In the genomic region with DNA sequence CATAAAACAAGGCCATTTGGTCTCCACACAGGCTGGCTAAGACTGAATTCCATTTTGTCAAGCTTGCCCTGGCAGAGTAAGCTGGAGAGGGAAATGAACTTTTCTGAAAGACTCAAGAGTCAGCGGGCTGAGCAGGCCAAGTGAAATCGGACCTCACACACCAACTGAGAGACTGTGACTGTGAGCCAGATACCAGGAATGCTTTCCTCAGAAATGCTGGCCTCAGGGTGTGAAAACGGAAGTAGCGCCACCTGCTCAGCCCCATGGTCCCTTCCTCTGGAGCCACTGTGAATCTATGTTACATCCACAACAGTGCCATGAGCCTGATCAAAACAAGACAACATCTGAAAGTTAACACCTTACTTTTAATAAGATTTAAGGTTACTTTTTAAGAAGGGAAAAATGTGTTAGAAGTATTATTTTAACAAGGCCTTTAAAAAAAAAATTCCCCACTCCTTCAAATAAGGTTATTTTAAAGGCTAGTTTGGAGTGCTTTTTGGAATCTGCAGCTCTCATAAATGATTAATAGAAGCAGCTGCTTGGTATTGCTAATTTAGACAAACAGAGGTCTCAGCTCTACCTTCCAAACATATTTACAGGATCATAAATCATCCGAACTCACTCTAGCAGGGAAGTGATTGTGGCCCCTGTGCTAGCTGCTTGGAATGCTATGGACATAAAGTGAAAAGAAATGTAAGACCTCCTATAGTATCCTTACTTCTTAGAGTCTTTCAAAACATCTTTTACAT, we compare ENCODE assay signal across 9 mouse cellular contexts. TPM values are rescaled to one million over a fixed set of nuclear protein-coding genes. Genes with fewer than 3 reads are reported as not detected.
DNase-seq lines count a peak whose midpoint lies in the region; ATAC-seq and TF ChIP-seq lines count a peak whose summit lies in the region.
"Had no signal": no experiment of that assay in that cellular context is flagged by ENCODE, and none has a peak within 500 bp of the region (broad histone marks: within the 10 kb centered on the region; RNA-seq: fewer than 3 reads in every experiment).

No protein-coding gene starts in this region.

- ATAC-seq in hindbrain, embryonic 14.5 days (ENCODE audit: low FRiP score): no peak
- no peak for ATAC-seq in hindbrain, embryonic 12.5 days (ENCODE audit: low FRiP score)
- no peak for ATAC-seq in heart, embryonic 13.5 days (ENCODE audit: extremely low read depth, insufficient number of reproducible peaks, low FRiP score, low TSS enrichment)
- ATAC-seq in limb, embryonic 12.5 days (ENCODE audit: insufficient number of reproducible peaks, insufficient read depth, low FRiP score, low TSS enrichment, low read depth): peak; percentile 26; the same call in 1 of the 2 replicates
- no peak for ATAC-seq in activated CD4-positive, CD25-positive, alpha-beta regulatory T cell, adult 4 months

- no peak overlapping the region for H3K9ac ChIP-seq in hindbrain, embryonic 14.5 days
- no peak overlapping the region for H3K9ac ChIP-seq in hindbrain, embryonic 12.5 days
- H3K9ac ChIP-seq in heart, embryonic 13.5 days: 0 out of 2 replicates have a peak overlapping the region, but pooled peaks have one; percentile 8
- no peak overlapping the region for H3K9ac ChIP-seq in limb, embryonic 12.5 days (replicated peaks)

- WGBS in hindbrain, embryonic 14.5 days: 51% methylated on average over 5 of the region's 5 CpGs
- 41% methylated on average over 5 of the region's 5 CpGs for WGBS in hindbrain, embryonic 12.5 days
- WGBS in cerebellum, adult 2 months: 23% methylated on average over 5 of the region's 5 CpGs
- WGBS in heart, embryonic 13.5 days: 32% methylated on average over 5 of the region's 5 CpGs
- 14% methylated on average over 5 of the region's 5 CpGs for WGBS in limb, embryonic 12.5 days

- no peaks in the 10 kb centered on the region for H3K27me3 ChIP-seq in hindbrain, embryonic 14.5 days (ENCODE audit: control insufficient read depth, insufficient read depth, low read length)
- no peaks in the 10 kb centered on the region for H3K27me3 ChIP-seq in hindbrain, embryonic 12.5 days
- no peaks in the 10 kb centered on the region for H3K27me3 ChIP-seq in cerebellum, adult 2 months (ENCODE audit: control insufficient read depth, insufficient read depth, low read length)
- H3K27me3 ChIP-seq in heart, embryonic 13.5 days (replicated peaks): no peaks in the 10 kb centered on the region
- no peaks in the 10 kb centered on the region for H3K27me3 ChIP-seq in limb, embryonic 12.5 days

- no peak for TF ChIP-seq CTCF in cerebellum, adult 2 months (IDR thresholded peaks at IDR 0.05; ENCODE audit: borderline replicate concordance, insufficient read depth, low read depth, low read length)

- no peaks in the 10 kb centered on the region for H3K36me3 ChIP-seq in hindbrain, embryonic 14.5 days (replicated peaks; ENCODE audit: control insufficient read depth, insufficient read depth)
- no peaks in the 10 kb centered on the region for H3K36me3 ChIP-seq in hindbrain, embryonic 12.5 days
- H3K36me3 ChIP-seq in heart, embryonic 13.5 days: no peaks in the 10 kb centered on the region
- H3K36me3 ChIP-seq in limb, embryonic 12.5 days: no peaks in the 10 kb centered on the region
- H3K36me3 ChIP-seq: G1E had no signal

- no peaks in the 10 kb centered on the region for H3K9me3 ChIP-seq in hindbrain, embryonic 14.5 days (ENCODE audit: control insufficient read depth, low read length)
- no peaks in the 10 kb centered on the region for H3K9me3 ChIP-seq in hindbrain, embryonic 12.5 days (replicated peaks)
- H3K9me3 ChIP-seq in heart, embryonic 13.5 days: no peaks in the 10 kb centered on the region
- H3K9me3 ChIP-seq in limb, embryonic 12.5 days: no peaks in the 10 kb centered on the region

- H3K4me1 ChIP-seq in hindbrain, embryonic 14.5 days (replicated peaks; ENCODE audit: control insufficient read depth, insufficient read depth, low read length): peaks cover 23% of the 10 kb centered on the region
- H3K4me1 ChIP-seq in hindbrain, embryonic 12.5 days: peaks cover 23% of the 10 kb centered on the region
- peaks cover 11% of the 10 kb centered on the region; the same call in 1 of the 2 replicates for H3K4me1 ChIP-seq in cerebellum, adult 2 months (ENCODE audit: control insufficient read depth, insufficient read depth, low read length)
- peaks cover 34% of the 10 kb centered on the region for H3K4me1 ChIP-seq in heart, embryonic 13.5 days
- peaks cover 33% of the 10 kb centered on the region for H3K4me1 ChIP-seq in limb, embryonic 12.5 days (replicated peaks)

- DNase-seq in hindbrain, embryonic 14.5 days (ENCODE audit: low spot score): peak; percentile 39
- DNase-seq in cerebellum, adult 2 months: peak; percentile 62 to 77
- no peak for DNase-seq in spleen, adult 12 weeks (ENCODE audit: low spot score)
- DNase-seq in layer of hippocampus, adult 18-20 months (ENCODE audit: low spot score in 2 of 2): no peak

- TF ChIP-seq POLR2A in cerebellum, adult 2 months (IDR thresholded peaks at IDR 0.05; ENCODE audit: borderline replicate concordance, insufficient read depth, low read length): no peak

- no peak overlapping the region for H3K27ac ChIP-seq in hindbrain, embryonic 14.5 days
- H3K27ac ChIP-seq in hindbrain, embryonic 12.5 days: no peak overlapping the region
- no peak overlapping the region for H3K27ac ChIP-seq in cerebellum, adult 2 months (ENCODE audit: insufficient read depth, low read length)
- H3K27ac ChIP-seq in heart, embryonic 13.5 days (replicated peaks): peak overlapping the region; percentile 70
- H3K27ac ChIP-seq in limb, embryonic 12.5 days: peak overlapping the region; percentile 89

- H3K4me3 ChIP-seq in hindbrain, embryonic 14.5 days (replicated peaks; ENCODE audit: low read length): no peak overlapping the region
- no peak overlapping the region for H3K4me3 ChIP-seq in hindbrain, embryonic 12.5 days
- H3K4me3 ChIP-seq in cerebellum, adult 2 months (replicated peaks; ENCODE audit: insufficient read depth, low read depth, low read length): no peak overlapping the region
- H3K4me3 ChIP-seq in heart, embryonic 13.5 days: no peak overlapping the region
- no peak overlapping the region; the same call in 1 of the 2 replicates for H3K4me3 ChIP-seq in limb, embryonic 12.5 days (replicated peaks)

- no peak overlapping the region for H3K4me2 ChIP-seq in hindbrain, embryonic 14.5 days (replicated peaks)
- no peak overlapping the region for H3K4me2 ChIP-seq in hindbrain, embryonic 12.5 days (replicated peaks)
- no peak overlapping the region for H3K4me2 ChIP-seq in heart, embryonic 13.5 days
- no peak overlapping the region for H3K4me2 ChIP-seq in limb, embryonic 12.5 days

RNA-seq across cellular contexts. Expression of a gene that starts 2.1 kb away (rescaled TPM):
- polyA plus RNA-seq in hindbrain, embryonic 14.5 days (2014; fragmentation: Nextera tagmentation; extraction: Ambion mirVana): 34.5 and 36.7 TPM in 2 replicates
- polyA plus RNA-seq in hindbrain, embryonic 12.5 days (2016; fragmentation: Nextera tagmentation; extraction: Ambion mirVana): 33.2 and 38.5 TPM in 2 replicates
- 51.0 TPM in 2 replicates for polyA plus RNA-seq in cerebellum, adult 2 months (2012; rRNA removed)
- polyA plus RNA-seq in heart, embryonic 13.5 days (2015; fragmentation: Nextera tagmentation; extraction: Ambion mirVana): 12.5 and 12.8 TPM in 2 replicates
- polyA plus RNA-seq in limb, embryonic 12.5 days (2016; fragmentation: Nextera tagmentation; extraction: Ambion mirVana): 25.6 and 27.1 TPM in 2 replicates
- 10 to 100 TPM in 1 of 2 experiments, 1 to 10 TPM in 1; 6.9 to 11.6 TPM for polyA plus RNA-seq in activated CD4-positive, CD25-positive, alpha-beta regulatory T cell, adult 4 months (2017; shearing (Covaris generic))
- total RNA-seq in layer of hippocampus, adult 18-20 months (2021): 100 to 1,000 TPM; 183 to 188 TPM

Comparison
In these comparisons a context has a peak if more than half of its experiments do, and no peak if none do; other contexts are left out.
1. DNase-seq: peak in hindbrain, embryonic 14.5 days (single experiment) and cerebellum, adult 2 months (2 of 2); none in spleen, adult 12 weeks (single experiment) and layer of hippocampus, adult 18-20 months (0 of 2).
2. H3K27ac ChIP-seq: peak in heart, embryonic 13.5 days (single experiment) and limb, embryonic 12.5 days (single experiment); none in hindbrain, embryonic 14.5 days (single experiment), hindbrain, embryonic 12.5 days (single experiment) and cerebellum, adult 2 months (single experiment).